In genomic region chr9:40407876-40408275, GRCm38 (mm10) we compare ENCODE assay signal across 13 mouse cellular contexts.
A peak's percentile ranks its signal among the peaks of the same experiment; 100 is the strongest.
DNase-seq lines count a peak whose midpoint lies in the region; ATAC-seq and TF ChIP-seq lines count a peak whose summit lies in the region.
"Had no signal": no experiment of that assay in that cellular context is flagged by ENCODE, and none has a peak within 500 bp of the region (broad histone marks: within the 10 kb centered on the region; RNA-seq: fewer than 3 reads in every experiment).

No protein-coding gene starts in this region.

- H3K4me1 ChIP-seq in lung, embryonic 14.5 days (ENCODE audit: insufficient read depth), result no peaks in the 10 kb centered on the region
- peaks cover 32% of the 10 kb centered on the region for H3K4me1 ChIP-seq in embryonic facial prominence, embryonic 10.5 days
- H3K4me1 ChIP-seq in kidney, adult 2 months (ENCODE audit: control insufficient read depth, insufficient read depth, low read length), result 0 out of 2 replicates have a peak, but pooled peaks cover 5% of the 10 kb centered on the region

- peak overlapping the region; percentile 13; the same call in 1 of the 2 replicates for H3K27ac ChIP-seq in lung, embryonic 14.5 days (ENCODE audit: low read depth)
- H3K27ac ChIP-seq in embryonic facial prominence, embryonic 10.5 days (replicated peaks), result no peak overlapping the region
- peak overlapping the region; percentile 58; the same call in 1 of the 2 replicates for H3K27ac ChIP-seq in kidney, adult 2 months (ENCODE audit: insufficient read depth, low read depth, low read length)
- H3K27ac ChIP-seq: forebrain, embryonic 15.5 days; heart, embryonic 13.5 days had no signal

- DNase-seq in lung, embryonic 14.5 days, result peak; percentile 39
- no peak for DNase-seq in lung, adult 18-20 months
- peak; percentile 25 for DNase-seq in embryonic facial prominence, embryonic 10.5 days (ENCODE audit: low spot score)
- peak; percentile 47 for DNase-seq in kidney, adult 2 months
- DNase-seq in kidney, postnatal 36 days, result peak; percentile 52 to 61
- no peak for DNase-seq in right cerebral cortex, postnatal 36 days (ENCODE audit: low spot score in 2 of 2)
- no peak for DNase-seq in adrenal gland, postnatal 25 days
- DNase-seq: adrenal gland, adult 2 months; heart, postnatal 4 days; right cerebral cortex, postnatal 14 days had no signal

- no peak overlapping the region for H3K9ac ChIP-seq in lung, embryonic 14.5 days
- H3K9ac ChIP-seq: forebrain, embryonic 15.5 days; heart, embryonic 13.5 days had no signal

- TF ChIP-seq POLR2A in kidney, adult 2 months (IDR thresholded peaks at IDR 0.05; ENCODE audit: low read depth, low read length), result no peak

- no peak overlapping the region for H3K4me2 ChIP-seq in lung, embryonic 14.5 days
- H3K4me2 ChIP-seq: forebrain, embryonic 15.5 days; heart, embryonic 13.5 days had no signal

- 56% methylated on average over 5 of the region's 5 CpGs for WGBS in lung, embryonic 14.5 days
- WGBS in embryonic facial prominence, embryonic 10.5 days, result 35% methylated on average over 5 of the region's 5 CpGs
- WGBS in kidney, adult 2 months, result 39% methylated on average over 5 of the region's 5 CpGs

- H3K27me3 ChIP-seq in lung, embryonic 14.5 days (ENCODE audit: insufficient read depth, low read length), result no peaks in the 10 kb centered on the region
- no peaks in the 10 kb centered on the region for H3K27me3 ChIP-seq in embryonic facial prominence, embryonic 10.5 days (replicated peaks; ENCODE audit: low read depth, poor library complexity, severe bottlenecking)
- H3K27me3 ChIP-seq in kidney, adult 2 months (replicated peaks; ENCODE audit: control insufficient read depth, insufficient read depth, low read length), result no peaks in the 10 kb centered on the region
- H3K27me3 ChIP-seq: forebrain, embryonic 15.5 days; heart, embryonic 13.5 days had no signal

- H3K4me3 ChIP-seq in lung, embryonic 14.5 days (ENCODE audit: low read depth, low read length), result no peak overlapping the region
- no peak overlapping the region for H3K4me3 ChIP-seq in embryonic facial prominence, embryonic 10.5 days
- H3K4me3 ChIP-seq in kidney, adult 2 months (ENCODE audit: insufficient read depth, low read depth, low read length), result no peak overlapping the region
- H3K4me3 ChIP-seq: forebrain, embryonic 15.5 days; heart, embryonic 13.5 days; myocyte had no signal

- no peak for ATAC-seq in lung, embryonic 14.5 days (ENCODE audit: insufficient read depth)
- ATAC-seq: forebrain, embryonic 15.5 days had no signal

- TF ChIP-seq CTCF in lung, embryonic 14.5 days (IDR thresholded peaks at IDR 0.05; ENCODE audit: low read depth), result no peak
- no peak for TF ChIP-seq CTCF in kidney, adult 2 months (conservative IDR thresholded peaks at IDR 0.05; ENCODE audit: insufficient read depth, insufficient read length, low read depth, low read length)

- H3K9me3 ChIP-seq in lung, embryonic 14.5 days (ENCODE audit: low read depth, low read length), result no peaks in the 10 kb centered on the region
- no peaks in the 10 kb centered on the region for H3K9me3 ChIP-seq in embryonic facial prominence, embryonic 10.5 days
- H3K9me3 ChIP-seq: forebrain, embryonic 15.5 days; heart, embryonic 13.5 days had no signal

- H3K36me3 ChIP-seq in lung, embryonic 14.5 days (ENCODE audit: insufficient read depth), result no peaks in the 10 kb centered on the region
- no peaks in the 10 kb centered on the region for H3K36me3 ChIP-seq in embryonic facial prominence, embryonic 10.5 days (replicated peaks)
- no peaks in the 10 kb centered on the region for H3K36me3 ChIP-seq in kidney, adult 2 months (ENCODE audit: control insufficient read depth, insufficient read depth, low read length)
- H3K36me3 ChIP-seq: forebrain, embryonic 15.5 days; heart, embryonic 13.5 days had no signal

Comparison
In these comparisons a context has a peak if more than half of its experiments do, and no peak if none do; other contexts are left out.
1. DNase-seq: peak in lung, embryonic 14.5 days (single experiment), embryonic facial prominence, embryonic 10.5 days (single experiment), kidney, adult 2 months (single experiment) and kidney, postnatal 36 days (2 of 2); none in lung, adult 18-20 months (0 of 2), right cerebral cortex, postnatal 36 days (0 of 2) and adrenal gland, postnatal 25 days (single experiment).